Mouse (Mus musculus) heart, adult 2 months (tissue): ENCODE data around the gene Atp8a1. TPM values are rescaled to one million over a fixed set of nuclear protein-coding genes. Genes with fewer than 3 reads are reported as not detected.

Experiments used
- DNase-seq, 2 experiments: peaks; one replicate each; pipeline ENCODE4 v3.0.0; 2021
- H3K27ac ChIP-seq: fragments of 200-600 bp; 2 replicates; pipeline ENCODE4 v1.8.1; 2022
- H3K27me3 ChIP-seq: fragments of 200-500 bp; 2 replicates; pipeline ENCODE4 v1.6.1; 2012; ENCODE audit warnings: mild to moderate bottlenecking, low read length, inconsistent platforms, mixed read lengths; ENCODE audit not compliant: control insufficient read depth, insufficient read depth
- H3K36me3 ChIP-seq: fragments of 200-500 bp; 2 replicates; pipeline ENCODE4 v1.6.1; 2012; ENCODE audit warnings: low read length, inconsistent platforms; ENCODE audit not compliant: control insufficient read depth, insufficient read depth
- H3K4me1 ChIP-seq: fragments of 200-500 bp; 2 replicates; pipeline ENCODE4 v1.6.1; 2011; ENCODE audit warnings: low read length; ENCODE audit not compliant: control insufficient read depth, insufficient read depth
- H3K4me3 ChIP-seq: fragments of 200-600 bp; 2 replicates; pipeline ENCODE4 v1.8.1; 2022
- H3K79me2 ChIP-seq: fragments of 200-500 bp; replicated peaks from 2 replicates; pipeline ENCODE4 v1.6.1; 2012; ENCODE audit warnings: mild to moderate bottlenecking, inconsistent platforms, low read length, moderate library complexity, mixed read lengths; ENCODE audit not compliant: control insufficient read depth, insufficient read depth
- H3K9ac ChIP-seq: fragments of 200-500 bp; 2 replicates; pipeline ENCODE4 v1.6.1; 2012; ENCODE audit warnings: low read depth, mild to moderate bottlenecking, control low read depth, inconsistent platforms, low read length, mixed read lengths
- CTCF ChIP-seq: fragments of 200-600 bp; IDR thresholded peaks from 2 replicates; pipeline ENCODE4 v1.8.1; 2022; ENCODE audit warnings: antibody characterized with exemption, mild to moderate bottlenecking, moderate library complexity
- EP300 ChIP-seq: fragments of 200-500 bp; IDR thresholded peaks from 2 replicates; pipeline ENCODE4 v1.6.1; 2011; ENCODE audit warnings: low read depth, low read length, control low read depth; ENCODE audit not compliant: insufficient read depth
- POLR2A ChIP-seq: fragments of 200-500 bp; IDR thresholded peaks from 2 replicates; pipeline ENCODE4 v1.6.1; 2011; ENCODE audit warnings: mild to moderate bottlenecking, low read depth, low read length, control low read depth; ENCODE audit not compliant: insufficient read depth
- WGBS: fragments of 180-500 bp; shearing (Covaris S2); methylation state at CpG from one replicate; pipeline ENCODE4 v1.1.7; 2018; 5-methylcytosine and 5-hydroxymethylcytosine counted together
- intact Hi-C: fragments of 180-260 bp; cut with DNase I; formaldehyde crosslinking; loops from one replicate; pipeline ENCODE4 v1.15.1; 2025
- polyA plus RNA-seq: library from polyadenylated mRNA; depleted of rRNA; stranded (reverse); fragments of >200 nt; gene quantifications from 2 replicates; pipeline ENCODE4 v1.2.3, GENCODE M21; 2012
- total RNA-seq, 2 experiments: library from RNA; stranded (reverse); gene quantifications; 2 replicates each; pipeline ENCODE4 v1.2.3; 2021

Atp8a1 gene
- total and polyA plus RNA-seq, 3 experiments = 8.8 to 21.9 (median 21.8) TPM

GRCm38 (mm10) chr5:67848511-67849014 is 1.3 kb upstream of the Atp8a1 start:
- no peak for DNase-seq
- intact Hi-C loops = loop anchor here (5.0 kb wide), 4 partner anchors 51 to 164 kb away; no protein-coding TSS in a partner anchor
- H3K9ac ChIP-seq = no peak overlapping the region
- H3K79me2 ChIP-seq = no peaks in the 10 kb centered on the region; the same call in 1 of the 2 replicates
- H3K27me3 ChIP-seq = no peaks in the 10 kb centered on the region
- H3K4me1 ChIP-seq = peaks cover 6% of the 10 kb centered on the region
- no peak for TF ChIP-seq POLR2A
- no peak for TF ChIP-seq EP300
- TF ChIP-seq CTCF = no peak
- H3K27ac ChIP-seq = no peak overlapping the region
- WGBS = 61% methylated on average over 12 of the region's 12 CpGs
- H3K4me3 ChIP-seq = no peak overlapping the region
- H3K36me3 ChIP-seq = no peaks in the 10 kb centered on the region

- under 1% methylated on average over 39 of the region's 39 CpGs for WGBS
Observed at GRCm38 (mm10) chr5:67846361-67847224, 641 bp downstream of the Atp8a1 start.

GRCm38 (mm10) chr5:67845190-67845691 is 2.0 kb downstream of the Atp8a1 start:
- no peak overlapping the region for H3K4me3 ChIP-seq
- DNase-seq = peak in 1 of 2 experiments; percentile 19
- peaks cover 6% of the 10 kb centered on the region for H3K4me1 ChIP-seq
- no peaks in the 10 kb centered on the region for H3K36me3 ChIP-seq
- intact Hi-C loops = loop anchor here (5.0 kb wide), 4 partner anchors 48 to 167 kb away; no protein-coding TSS in a partner anchor
- H3K27ac ChIP-seq = no peak overlapping the region
- peaks cover 1% of the 10 kb centered on the region; the same call in 1 of the 2 replicates for H3K79me2 ChIP-seq
- no peaks in the 10 kb centered on the region for H3K27me3 ChIP-seq
- 36% methylated on average over 8 of the region's 8 CpGs for WGBS
- no peak for TF ChIP-seq CTCF
- no peak for TF ChIP-seq POLR2A
- no peak for TF ChIP-seq EP300
- H3K9ac ChIP-seq = no peak overlapping the region

More at GRCm38 (mm10) chr5:67846361-67847224, 641 bp downstream of the Atp8a1 start:
- Histone ChIP-seq H3K4me3 (peak overlapping the region; percentile 79), H3K36me3 (no peaks in the 10 kb centered on the region), H3K27ac (peak overlapping the region; percentile 87), H3K9ac (peak overlapping the region; percentile 98), H3K79me2 (peaks cover under 1% of the 10 kb centered on the region; the same call in 1 of the 2 replicates), H3K27me3 (no peaks in the 10 kb centered on the region), H3K4me1 (peaks cover 6% of the 10 kb centered on the region)
- intact Hi-C loops = loop anchor here (5.0 kb wide), 4 partner anchors 49 to 166 kb away; no protein-coding TSS in a partner anchor
- DNase-seq = peak; percentile 51 to 58
- TF ChIP-seq EP300 = no peak
- TF ChIP-seq CTCF = peak; percentile 51

- Histone ChIP-seq H3K27ac (no peak overlapping the region), H3K36me3 (no peaks in the 10 kb centered on the region), H3K4me3 (no peak overlapping the region), H3K27me3 (no peaks in the 10 kb centered on the region), H3K79me2 (peaks cover 1% of the 10 kb centered on the region; the same call in 1 of the 2 replicates), H3K9ac (no peak overlapping the region), H3K4me1 (peaks cover 6% of the 10 kb centered on the region)
- no peak for DNase-seq
- intact Hi-C loops = no loop called here
- no peak for TF ChIP-seq POLR2A
- no peak for TF ChIP-seq CTCF
- TF ChIP-seq EP300 = no peak
- WGBS = 29% methylated on average over 4 of the region's 4 CpGs
Observed at GRCm38 (mm10) chr5:67844070-67844469, 3.2 kb downstream of the Atp8a1 start.

- no peaks in the 10 kb centered on the region for H3K27me3 ChIP-seq
- peaks cover 1% of the 10 kb centered on the region; the same call in 1 of the 2 replicates for H3K79me2 ChIP-seq
- no peak overlapping the region for H3K9ac ChIP-seq
- TF ChIP-seq CTCF = no peak
- TF ChIP-seq POLR2A = no peak
- WGBS = 61% methylated on average over 6 of the region's 6 CpGs
- intact Hi-C loops = no loop called here
- H3K4me1 ChIP-seq = peaks cover 6% of the 10 kb centered on the region
- DNase-seq = no peak
- no peak overlapping the region for H3K27ac ChIP-seq
- no peaks in the 10 kb centered on the region for H3K36me3 ChIP-seq
- H3K4me3 ChIP-seq = no peak overlapping the region
Observed at GRCm38 (mm10) chr5:67842306-67842705, 4.9 kb downstream of the Atp8a1 start.

GRCm38 (mm10) chr5:67833841-67834240 is 13.4 kb downstream of the Atp8a1 start:
- Histone ChIP-seq H3K79me2 (peaks cover 3% of the 10 kb centered on the region), H3K27me3 (no peaks in the 10 kb centered on the region), H3K27ac (no peak overlapping the region), H3K36me3 (peaks cover 2% of the 10 kb centered on the region; the same call in 1 of the 2 replicates), H3K9ac (no peak overlapping the region), H3K4me1 (no peaks in the 10 kb centered on the region; the same call in 1 of the 2 replicates), H3K4me3 (no peak overlapping the region)
- WGBS = 95% methylated on average over 5 of the region's 5 CpGs
- intact Hi-C loops = no loop called here
- no peak for DNase-seq
- TF ChIP-seq POLR2A = no peak
- TF ChIP-seq EP300 = no peak
- TF ChIP-seq CTCF = no peak
